Mouse (Mus musculus) brown adipose tissue, adult 24 weeks (tissue): ENCODE results near the gene Prelid3b. TPM values are rescaled to one million over a fixed set of nuclear protein-coding genes. Genes with fewer than 3 reads are reported as not detected.

Experiments used
- H3K27ac ChIP-seq: fragments of 200-500 bp; replicated peaks from 2 replicates; pipeline ENCODE4 v1.5.1; 2012; ENCODE audit warnings: low read depth, mild to moderate bottlenecking, low read length
- H3K4me1 ChIP-seq: fragments of 200-500 bp; 2 replicates; pipeline ENCODE4 v1.6.1; 2012; ENCODE audit warnings: low read length, mixed read lengths; ENCODE audit not compliant: control insufficient read depth, insufficient read depth, insufficient read length
- H3K4me3 ChIP-seq: fragments of 200-500 bp; 2 replicates; pipeline ENCODE4 v1.5.1; 2012; ENCODE audit warnings: low read depth, mild to moderate bottlenecking, low read length, moderate library complexity; ENCODE audit not compliant: insufficient read depth
- polyA plus RNA-seq: library from polyadenylated mRNA; stranded (reverse); fragments of >200 nt; gene quantifications from 2 replicates; pipeline ENCODE4 v1.2.4, GENCODE M21; 2012; ENCODE audit not compliant: missing spikeins, insufficient read depth, insufficient read length

Gene Prelid3b
- polyA plus RNA-seq, 1 experiment, result 263 TPM

GRCm38 (mm10) chr2:174443046-174443445 is 29.8 kb downstream of the Prelid3b start:
- Histone ChIP-seq H3K4me3 (no peak overlapping the region), H3K4me1 (peaks cover 8% of the 10 kb centered on the region), H3K27ac (0 out of 2 replicates have a peak overlapping the region, but pooled peaks have one; percentile 17)

DNA sequence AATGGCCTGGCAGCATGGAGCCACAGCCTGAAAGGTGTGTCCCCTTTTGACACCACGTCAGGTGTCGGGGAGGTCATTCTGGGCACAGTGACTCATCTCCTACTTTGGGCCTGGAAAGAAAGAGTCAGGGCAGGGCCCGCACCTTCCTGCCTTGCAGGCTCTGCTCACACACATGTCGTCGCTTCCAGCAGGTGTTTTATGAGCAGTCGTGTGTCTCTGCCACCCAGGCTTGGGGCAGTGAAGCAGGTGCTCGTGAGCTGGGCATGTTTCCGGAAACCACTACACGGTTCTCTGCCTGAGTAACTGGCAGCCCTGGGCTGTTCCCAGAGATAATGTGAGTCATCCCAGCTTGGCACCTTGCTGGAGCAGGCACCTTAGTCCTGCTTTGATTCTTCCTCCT is 30.4 kb downstream of the Prelid3b start:
- Histone ChIP-seq H3K4me1 (peaks cover 12% of the 10 kb centered on the region), H3K27ac (no peak overlapping the region), H3K4me3 (no peak overlapping the region)

GRCm38 (mm10) chr2:174441898-174442297 is 31.0 kb downstream of the Prelid3b start:
- Histone ChIP-seq H3K4me3 (no peak overlapping the region), H3K4me1 (peaks cover 12% of the 10 kb centered on the region), H3K27ac (no peak overlapping the region)

DNA sequence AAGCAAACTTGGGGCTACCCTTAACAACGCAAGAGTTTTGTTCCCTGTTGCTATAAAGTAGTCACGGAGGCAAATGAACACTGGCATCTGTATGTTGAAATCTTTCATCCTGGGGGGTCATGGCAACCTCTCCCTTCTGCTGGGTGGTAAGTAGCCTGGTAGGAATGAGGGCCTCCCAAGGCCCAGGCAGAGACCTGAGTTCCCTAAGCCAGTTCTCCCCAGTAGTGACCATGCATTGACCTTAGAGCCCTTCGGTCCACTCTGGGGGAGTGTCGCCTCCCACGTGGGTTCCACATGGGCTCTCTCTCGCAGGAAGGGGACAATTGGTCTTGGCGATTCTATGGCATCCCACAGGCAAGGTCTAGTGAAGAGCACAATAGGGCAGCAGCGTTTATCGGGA is 32.9 kb downstream of the Prelid3b start:
- peaks cover 19% of the 10 kb centered on the region for H3K4me1 ChIP-seq
- no peak overlapping the region for H3K4me3 ChIP-seq
- no peak overlapping the region for H3K27ac ChIP-seq

DNA sequence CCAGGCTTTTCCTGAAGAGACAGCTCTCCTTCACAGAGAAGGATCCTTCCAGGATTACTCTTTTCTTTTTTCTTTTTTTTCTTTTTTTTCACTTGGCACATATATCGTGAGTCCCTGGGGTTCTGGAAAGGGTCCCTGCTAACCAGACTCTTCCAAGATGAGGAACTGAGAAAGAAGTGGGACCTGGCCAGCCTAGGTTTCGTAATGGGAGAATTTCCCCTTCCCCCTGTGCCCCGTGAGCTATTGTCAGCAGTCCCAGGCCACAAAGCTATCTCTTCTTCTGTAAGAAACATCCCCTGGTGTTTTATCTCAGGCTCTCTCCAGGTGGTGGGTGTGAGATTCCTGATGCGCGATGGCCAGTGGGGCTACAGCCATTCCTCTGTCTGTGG is 33.4 kb downstream of the Prelid3b start:
- Histone ChIP-seq H3K27ac (no peak overlapping the region; the same call in 1 of the 2 replicates), H3K4me3 (peak overlapping the region; percentile 70), H3K4me1 (peaks cover 19% of the 10 kb centered on the region)

- Histone ChIP-seq H3K27ac (peak within 1 kb of the TSS; percentile 83), H3K4me3 (peak within 1 kb of the TSS; percentile 70), H3K4me1 (peaks cover 19% of the 10 kb centered on the region)
Observed at GRCm38 (mm10) chr2:174438737-174439449, 34.0 kb downstream of the Prelid3b start, which contains the start of gene Ctsz. Ctsz (minus strand) TSS chr2:174439039.

GRCm38 (mm10) chr2:174438181-174438580 is 34.7 kb downstream of the Prelid3b start:
- Histone ChIP-seq H3K27ac (peak overlapping the region; percentile 83), H3K4me3 (peak overlapping the region; percentile 70), H3K4me1 (peaks cover 16% of the 10 kb centered on the region)

GRCm38 (mm10) chr2:174437697-174437982 is 35.2 kb downstream of the Prelid3b start:
- Histone ChIP-seq H3K4me3 (peak overlapping the region; percentile 70), H3K4me1 (peaks cover 16% of the 10 kb centered on the region), H3K27ac (peak overlapping the region; percentile 83)

DNA sequence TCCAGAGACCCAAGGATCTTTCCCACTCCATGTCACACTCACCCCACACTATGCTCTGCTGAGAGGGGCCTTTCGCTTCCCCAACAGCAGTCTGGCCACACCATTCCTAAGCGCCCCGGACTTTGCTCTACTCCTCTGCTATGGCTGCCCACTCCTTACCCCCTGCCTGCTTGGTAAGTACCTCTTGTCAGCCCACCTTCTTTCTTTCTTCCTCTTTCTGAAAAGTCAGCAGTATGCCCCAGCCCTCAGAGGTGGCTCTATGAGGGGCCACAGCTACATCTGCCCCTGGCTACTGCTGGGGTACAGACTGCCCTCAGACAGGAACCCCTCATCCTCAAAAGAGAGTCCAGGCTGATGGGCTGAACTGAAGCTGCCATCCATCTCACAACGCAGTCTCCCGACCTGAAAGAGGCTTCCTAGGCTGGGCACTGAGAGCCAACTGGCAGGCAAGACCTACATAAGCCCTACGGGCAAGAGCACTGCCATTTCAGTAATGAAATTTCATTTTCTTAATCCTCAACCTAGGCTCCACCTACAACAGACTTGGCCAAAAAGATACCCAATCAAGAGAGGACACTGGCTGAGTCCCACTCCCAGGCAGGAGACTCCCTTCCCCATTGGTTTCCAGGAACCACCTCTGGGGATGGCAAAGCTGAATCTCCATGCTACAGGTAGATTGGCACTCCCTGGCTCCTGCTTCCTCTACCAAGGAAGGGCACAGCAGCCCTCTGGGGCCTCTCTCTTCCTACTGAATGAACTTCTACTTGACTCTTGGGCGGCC is 35.8 kb downstream of the Prelid3b start:
- Histone ChIP-seq H3K4me3 (peak overlapping the region; percentile 32), H3K4me1 (peaks cover 13% of the 10 kb centered on the region), H3K27ac (peak overlapping the region; percentile 83)

GRCm38 (mm10) chr2:174436076-174436701 is 36.7 kb downstream of the Prelid3b start:
- peaks cover 13% of the 10 kb centered on the region for H3K4me1 ChIP-seq
- peak overlapping the region; percentile 15; the same call in 1 of the 2 replicates for H3K27ac ChIP-seq
- H3K4me3 ChIP-seq, result no peak overlapping the region

- no peak overlapping the region for H3K4me3 ChIP-seq
- no peak overlapping the region for H3K27ac ChIP-seq
- H3K4me1 ChIP-seq, result peaks cover 13% of the 10 kb centered on the region
Observed at GRCm38 (mm10) chr2:174434943-174435342, 37.9 kb downstream of the Prelid3b start.

- no peaks in the 10 kb centered on the region for H3K4me1 ChIP-seq
- no peak overlapping the region for H3K27ac ChIP-seq
- H3K4me3 ChIP-seq, result no peak overlapping the region
Observed at GRCm38 (mm10) chr2:174428996-174429591, 43.8 kb downstream of the Prelid3b start.

DNA sequence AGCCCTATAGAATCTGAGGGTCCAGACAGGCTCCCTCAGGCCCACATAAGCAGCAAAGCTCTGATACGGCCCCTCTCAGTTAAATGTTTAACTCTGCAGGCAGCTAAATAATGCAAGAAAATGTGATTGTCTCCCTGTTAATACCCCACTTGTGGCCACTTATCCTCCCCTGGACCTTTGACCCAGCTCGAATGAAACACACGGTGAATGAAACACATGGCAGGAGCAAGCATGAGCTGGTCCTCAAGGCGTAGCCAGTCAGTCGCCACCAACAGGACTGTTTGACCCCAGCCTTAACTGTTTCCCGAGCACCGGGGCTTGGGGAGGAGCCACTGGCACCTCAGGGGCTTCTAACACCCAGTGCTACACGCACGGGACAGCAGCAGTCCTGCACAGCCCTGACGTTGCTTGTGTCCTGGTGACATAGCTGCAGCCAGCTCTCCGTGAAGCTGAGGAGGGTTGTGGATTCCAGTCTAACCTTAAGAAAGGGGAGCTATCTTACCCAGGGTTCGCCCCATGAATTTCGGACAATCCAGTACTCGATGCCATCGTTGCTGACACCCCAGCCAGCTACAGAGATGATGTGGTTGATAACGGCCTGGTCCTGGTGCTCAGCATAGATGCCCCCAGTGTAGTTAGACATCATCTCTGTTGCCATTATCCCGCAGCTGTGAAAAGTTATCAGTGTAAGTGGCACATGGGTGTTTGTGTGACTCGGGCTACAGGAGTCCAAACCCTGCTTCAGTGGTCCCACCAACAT is 44.6 kb downstream of the Prelid3b start:
- H3K4me1 ChIP-seq, result no peaks in the 10 kb centered on the region
- no peak overlapping the region for H3K27ac ChIP-seq
- H3K4me3 ChIP-seq, result no peak overlapping the region

DNA sequence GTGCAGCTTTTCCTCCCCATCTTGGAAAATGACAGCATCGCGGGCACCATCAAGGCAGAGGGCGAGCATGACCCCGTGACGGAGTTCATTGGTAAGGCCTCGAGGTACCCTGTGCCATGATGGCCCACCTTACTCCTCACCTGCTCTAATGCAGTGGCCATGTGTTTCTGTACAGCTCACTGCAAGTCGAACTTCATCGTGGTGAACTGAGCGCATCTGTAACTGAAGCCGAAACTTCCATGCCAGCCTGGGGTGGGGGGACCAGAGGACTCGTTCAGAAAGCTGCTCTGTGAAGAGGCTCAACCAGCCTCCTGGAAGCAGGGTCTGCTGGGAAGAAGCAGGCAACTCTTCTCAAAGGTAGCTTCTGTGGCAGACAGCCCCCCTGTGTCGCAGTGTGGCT is 46.0 kb downstream of the Prelid3b start:
- Histone ChIP-seq H3K4me1 (no peaks in the 10 kb centered on the region), H3K27ac (no peak overlapping the region), H3K4me3 (no peak overlapping the region)
